In the genomic region with DNA sequence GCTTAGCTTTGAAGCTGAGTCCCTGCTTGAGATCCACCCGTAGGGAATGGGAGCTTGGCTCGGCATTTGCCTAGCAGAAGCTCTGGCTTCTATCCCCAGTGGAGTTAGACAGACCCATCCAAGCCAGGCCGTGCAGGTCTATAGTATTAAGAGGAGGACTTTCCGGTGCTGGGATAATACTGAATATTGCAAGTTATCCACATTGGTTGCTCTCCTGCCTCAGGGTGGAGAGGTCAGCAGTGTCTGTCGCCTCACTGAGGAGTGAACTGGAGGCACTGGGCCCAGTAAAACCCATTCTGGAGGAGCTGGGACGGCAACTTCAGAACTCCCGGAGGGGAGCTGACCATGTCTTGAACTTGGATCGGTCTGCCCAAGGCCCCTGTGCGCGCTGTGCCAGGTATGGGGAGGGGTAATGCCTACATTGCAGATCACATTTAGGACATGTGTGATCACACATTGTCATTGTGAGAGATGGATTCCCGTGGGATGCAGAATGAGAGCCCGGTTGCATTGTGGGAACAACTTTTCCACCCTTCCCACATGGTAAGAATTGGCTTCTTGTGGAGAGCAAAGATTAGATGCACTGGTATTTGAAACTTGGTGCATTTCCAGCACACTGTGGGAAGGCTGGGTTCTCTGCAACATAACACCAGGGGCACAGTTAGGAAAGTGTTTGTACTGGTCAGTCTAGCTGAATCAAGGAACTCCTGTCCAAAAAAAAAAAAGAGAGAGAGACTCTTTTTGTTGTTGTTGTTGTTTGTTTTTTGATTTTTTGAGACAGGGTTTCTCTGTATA, we compare ENCODE assay signal across 28 mouse cellular contexts. TPM values are rescaled to one million over a fixed set of nuclear protein-coding genes. Genes with fewer than 3 reads are reported as not detected.
DNase-seq lines count a peak whose midpoint lies in the region; ATAC-seq and TF ChIP-seq lines count a peak whose summit lies in the region.
"Had no signal": no experiment of that assay in that cellular context is flagged by ENCODE, and none has a peak within 500 bp of the region (broad histone marks: within the 10 kb centered on the region; RNA-seq: fewer than 3 reads in every experiment).

No protein-coding gene starts in this region.

- H3K4me1 ChIP-seq in embryonic facial prominence, embryonic 13.5 days: peaks cover 20% of the 10 kb centered on the region
- H3K4me1 ChIP-seq in embryonic facial prominence, embryonic 10.5 days: peaks cover 34% of the 10 kb centered on the region
- H3K4me1 ChIP-seq in heart, embryonic 15.5 days (replicated peaks): peaks cover 18% of the 10 kb centered on the region
- peaks cover 3% of the 10 kb centered on the region; the same call in 1 of the 2 replicates for H3K4me1 ChIP-seq in cerebellum, adult 2 months (ENCODE audit: control insufficient read depth, insufficient read depth, low read length)

- H3K27me3 ChIP-seq in embryonic facial prominence, embryonic 13.5 days: peaks cover 28% of the 10 kb centered on the region
- H3K27me3 ChIP-seq in embryonic facial prominence, embryonic 10.5 days (replicated peaks; ENCODE audit: low read depth, poor library complexity, severe bottlenecking): peaks cover 37% of the 10 kb centered on the region
- H3K27me3 ChIP-seq in heart, embryonic 15.5 days: peaks cover 25% of the 10 kb centered on the region
- no peaks in the 10 kb centered on the region for H3K27me3 ChIP-seq in cerebellum, adult 2 months (ENCODE audit: control insufficient read depth, insufficient read depth, low read length)

- H3K27ac ChIP-seq in embryonic facial prominence, embryonic 13.5 days: 0 out of 2 replicates have a peak overlapping the region, but pooled peaks have one; percentile 33
- H3K27ac ChIP-seq in embryonic facial prominence, embryonic 10.5 days (replicated peaks): no peak overlapping the region
- H3K27ac ChIP-seq in heart, embryonic 15.5 days: peak overlapping the region; percentile 19; the same call in 1 of the 2 replicates
- no peak overlapping the region for H3K27ac ChIP-seq in cerebellum, adult 2 months (ENCODE audit: insufficient read depth, low read length)
- H3K27ac ChIP-seq: embryonic facial prominence, embryonic 15.5 days; forebrain, embryonic 15.5 days; lung, embryonic 15.5 days; midbrain, embryonic 12.5 days; neural tube, embryonic 13.5 days had no signal

- no peak for DNase-seq in embryonic facial prominence, embryonic 10.5 days (ENCODE audit: low spot score)
- DNase-seq in heart, postnatal 10 days: no peak
- DNase-seq in testis, postnatal 10 days (ENCODE audit: low spot score): peak; percentile 48
- DNase-seq in testis, postnatal 14 days (ENCODE audit: low spot score): no peak
- no peak for DNase-seq in right cerebral cortex, postnatal 25 days
- DNase-seq in cerebellum, adult 2 months: no peak
- DNase-seq: adrenal gland, adult 2 months; adrenal gland, postnatal 36 days; cerebellum, adult 9-10 months; embryo, embryonic 11 days; gastrocnemius, postnatal 10 days; heart, adult 18-20 months; kidney, postnatal 25 days; liver; thymus, postnatal 14 days had no signal

- H3K9ac ChIP-seq in embryonic facial prominence, embryonic 13.5 days: peak overlapping the region; percentile 6; the same call in 1 of the 2 replicates
- H3K9ac ChIP-seq in heart, embryonic 15.5 days: no peak overlapping the region
- H3K9ac ChIP-seq: embryonic facial prominence, embryonic 15.5 days; forebrain, embryonic 15.5 days; lung, embryonic 15.5 days; neural tube, embryonic 13.5 days had no signal

- no peak for TF ChIP-seq POLR2A in cerebellum, adult 2 months (IDR thresholded peaks at IDR 0.05; ENCODE audit: borderline replicate concordance, insufficient read depth, low read length)

- ATAC-seq in embryonic facial prominence, embryonic 13.5 days (ENCODE audit: insufficient number of reproducible peaks, insufficient read depth, low FRiP score, low TSS enrichment, low read depth): no peak
- no peak for ATAC-seq in heart, embryonic 15.5 days (replicated peaks; ENCODE audit: insufficient number of reproducible peaks, insufficient read depth, low FRiP score, low read depth)
- ATAC-seq: forebrain, embryonic 15.5 days; intestine, postnatal 0 days had no signal

- no peaks in the 10 kb centered on the region for H3K9me3 ChIP-seq in embryonic facial prominence, embryonic 13.5 days
- no peaks in the 10 kb centered on the region for H3K9me3 ChIP-seq in embryonic facial prominence, embryonic 10.5 days
- no peaks in the 10 kb centered on the region for H3K9me3 ChIP-seq in heart, embryonic 15.5 days (replicated peaks)
- H3K9me3 ChIP-seq: embryonic facial prominence, embryonic 15.5 days; forebrain, embryonic 15.5 days; lung, embryonic 15.5 days; midbrain, embryonic 12.5 days; neural tube, embryonic 13.5 days had no signal

- intact Hi-C loops in heart, postnatal 10 days (cut with DNase I): loop anchor here (5.0 kb wide), 1 partner anchor 57 kb away; a partner anchor contains a TSS

- no peak overlapping the region for H3K4me3 ChIP-seq in embryonic facial prominence, embryonic 13.5 days
- H3K4me3 ChIP-seq in embryonic facial prominence, embryonic 10.5 days: no peak overlapping the region
- no peak overlapping the region for H3K4me3 ChIP-seq in heart, embryonic 15.5 days
- no peak overlapping the region for H3K4me3 ChIP-seq in cerebellum, adult 2 months (replicated peaks; ENCODE audit: insufficient read depth, low read depth, low read length)
- H3K4me3 ChIP-seq: embryonic facial prominence, embryonic 15.5 days; forebrain, embryonic 15.5 days; lung, embryonic 15.5 days; midbrain, embryonic 12.5 days; neural tube, embryonic 13.5 days had no signal

- TF ChIP-seq CTCF in cerebellum, adult 2 months (IDR thresholded peaks at IDR 0.05; ENCODE audit: borderline replicate concordance, insufficient read depth, low read depth, low read length): no peak

- no peak overlapping the region for H3K4me2 ChIP-seq in embryonic facial prominence, embryonic 13.5 days
- H3K4me2 ChIP-seq in heart, embryonic 15.5 days: no peak overlapping the region
- H3K4me2 ChIP-seq: embryonic facial prominence, embryonic 15.5 days; forebrain, embryonic 15.5 days; heart, embryonic 11.5 days; lung, embryonic 15.5 days; midbrain, embryonic 12.5 days; neural tube, embryonic 13.5 days had no signal

- peaks cover 7% of the 10 kb centered on the region; the same call in 1 of the 2 replicates for H3K36me3 ChIP-seq in embryonic facial prominence, embryonic 13.5 days
- 0 out of 2 replicates have a peak, but pooled peaks cover 1% of the 10 kb centered on the region for H3K36me3 ChIP-seq in embryonic facial prominence, embryonic 10.5 days (replicated peaks)
- no peaks in the 10 kb centered on the region for H3K36me3 ChIP-seq in heart, embryonic 15.5 days
- H3K36me3 ChIP-seq: lung, embryonic 15.5 days had no signal

- WGBS in embryonic facial prominence, embryonic 13.5 days: 79% methylated on average over 12 of the region's 12 CpGs
- WGBS in embryonic facial prominence, embryonic 10.5 days: 81% methylated on average over 12 of the region's 12 CpGs
- WGBS in heart, embryonic 15.5 days: 79% methylated on average over 12 of the region's 12 CpGs
- WGBS in cerebellum, adult 2 months: 67% methylated on average over 12 of the region's 12 CpGs

RNA-seq across cellular contexts. Expression of a gene that starts 11.3 kb away (rescaled TPM):
- 0.25 and 0.26 TPM in 2 replicates for polyA plus RNA-seq in embryonic facial prominence, embryonic 13.5 days (2015; fragmentation: Nextera tagmentation; extraction: Ambion mirVana)
- 0.14 and 0.30 TPM in 2 replicates for polyA plus RNA-seq in embryonic facial prominence, embryonic 10.5 days (2016; fragmentation: Nextera tagmentation; extraction: Ambion mirVana)
- 0.13 and 0.27 TPM in 2 replicates for polyA plus RNA-seq in heart, embryonic 15.5 days (2015; fragmentation: Nextera tagmentation; extraction: Ambion mirVana)
- total RNA-seq in heart, postnatal 10 days (2021): not detected
- polyA plus RNA-seq in cerebellum, adult 2 months (2012; rRNA removed): 0.16 and 0.40 TPM in 2 replicates
- total RNA-seq: adrenal gland, adult 2 months; adrenal gland, postnatal 36 days; gastrocnemius, postnatal 10 days; heart, adult 18-20 months; heart, postnatal 14 days; megakaryocyte, adult 5-6 weeks; MEL had no signal
- polyA plus RNA-seq: forebrain, embryonic 15.5 days; heart, embryonic 11.5 days; kidney, embryonic 14.5 days had no signal

RNA-seq across cellular contexts. Expression of a gene that starts 20.4 kb away (rescaled TPM):
- 32.0 and 39.1 TPM in 2 replicates for polyA plus RNA-seq in embryonic facial prominence, embryonic 13.5 days (2015; fragmentation: Nextera tagmentation; extraction: Ambion mirVana)
- 18.5 and 18.8 TPM in 2 replicates for polyA plus RNA-seq in embryonic facial prominence, embryonic 10.5 days (2016; fragmentation: Nextera tagmentation; extraction: Ambion mirVana)
- polyA plus RNA-seq in heart, embryonic 15.5 days (2015; fragmentation: Nextera tagmentation; extraction: Ambion mirVana): 9.0 and 12.2 TPM in 2 replicates
- total RNA-seq in heart, postnatal 10 days (2021): 1 to 10 TPM; 4.1 to 6.2 TPM
- 129 and 137 TPM in 2 replicates for polyA plus RNA-seq in cerebellum, adult 2 months (2012; rRNA removed)
- total RNA-seq: megakaryocyte, adult 5-6 weeks had no signal

RNA-seq across cellular contexts. Expression of a gene that starts 25.0 kb away (rescaled TPM):
- 72.3 and 77.5 TPM in 2 replicates for polyA plus RNA-seq in embryonic facial prominence, embryonic 13.5 days (2015; fragmentation: Nextera tagmentation; extraction: Ambion mirVana)
- 75.1 and 77.1 TPM in 2 replicates for polyA plus RNA-seq in embryonic facial prominence, embryonic 10.5 days (2016; fragmentation: Nextera tagmentation; extraction: Ambion mirVana)
- 51.9 and 57.4 TPM in 2 replicates for polyA plus RNA-seq in heart, embryonic 15.5 days (2015; fragmentation: Nextera tagmentation; extraction: Ambion mirVana)
- total RNA-seq in heart, postnatal 10 days (2021): 10 to 100 TPM; 90.9 to 91.1 TPM
- 216 and 229 TPM in 2 replicates for polyA plus RNA-seq in cerebellum, adult 2 months (2012; rRNA removed)

RNA-seq across cellular contexts. Expression of a gene that starts 32.1 kb away (rescaled TPM):
- 534 and 684 TPM in 2 replicates for polyA plus RNA-seq in embryonic facial prominence, embryonic 13.5 days (2015; fragmentation: Nextera tagmentation; extraction: Ambion mirVana)
- 968 and 991 TPM in 2 replicates for polyA plus RNA-seq in embryonic facial prominence, embryonic 10.5 days (2016; fragmentation: Nextera tagmentation; extraction: Ambion mirVana)
- 315 and 356 TPM in 2 replicates for polyA plus RNA-seq in heart, embryonic 15.5 days (2015; fragmentation: Nextera tagmentation; extraction: Ambion mirVana)
- total RNA-seq in heart, postnatal 10 days (2021): 100 to 1,000 TPM; 198 to 216 TPM
- 225 and 227 TPM in 2 replicates for polyA plus RNA-seq in cerebellum, adult 2 months (2012; rRNA removed)

RNA-seq across cellular contexts. Expression of a gene that starts 43.2 kb away (rescaled TPM):
- polyA plus RNA-seq in embryonic facial prominence, embryonic 13.5 days (2015; fragmentation: Nextera tagmentation; extraction: Ambion mirVana): 92.0 and 99.7 TPM in 2 replicates
- polyA plus RNA-seq in embryonic facial prominence, embryonic 10.5 days (2016; fragmentation: Nextera tagmentation; extraction: Ambion mirVana): 70.3 and 77.5 TPM in 2 replicates
- 61.6 and 76.7 TPM in 2 replicates for polyA plus RNA-seq in heart, embryonic 15.5 days (2015; fragmentation: Nextera tagmentation; extraction: Ambion mirVana)
- total RNA-seq in heart, postnatal 10 days (2021): 10 to 100 TPM; 34.1 to 47.9 TPM
- 126 and 130 TPM in 2 replicates for polyA plus RNA-seq in cerebellum, adult 2 months (2012; rRNA removed)

Comparison
In these comparisons a context has a peak if more than half of its experiments do, and no peak if none do; other contexts are left out.
1. H3K27ac ChIP-seq: peak in embryonic facial prominence, embryonic 13.5 days (single experiment) and heart, embryonic 15.5 days (single experiment); none in embryonic facial prominence, embryonic 10.5 days (single experiment) and cerebellum, adult 2 months (single experiment).